Mouse (Mus musculus) 416B (cell line): ENCODE measurements around the gene Gab2.

ENCODE experiments used
- DNase-seq: peaks from one replicate; pipeline ENCODE4 v3.0.0; 2011; ENCODE audit warnings: low read depth

Gab2 gene

GRCm38 (mm10) chr7:97346111-97346821 is 264.9 kb downstream of the Gab2 start:
- no peak for DNase-seq

GRCm38 (mm10) chr7:97346822-97347166 is 265.4 kb downstream of the Gab2 start:
- DNase-seq = no peak

- no peak for DNase-seq
Observed at GRCm38 (mm10) chr7:97347464-97347863, 266.1 kb downstream of the Gab2 start.

GRCm38 (mm10) chr7:97348318-97348717 is 266.9 kb downstream of the Gab2 start:
- no peak for DNase-seq

GRCm38 (mm10) chr7:97348836-97349235 is 267.4 kb downstream of the Gab2 start:
- no peak for DNase-seq

- no peak for DNase-seq
Observed at GRCm38 (mm10) chr7:97349438-97349837, 268.1 kb downstream of the Gab2 start.

GRCm38 (mm10) chr7:97350891-97351290 is 269.5 kb downstream of the Gab2 start:
- no peak for DNase-seq

GRCm38 (mm10) chr7:97351792-97352513 is 270.6 kb downstream of the Gab2 start:
- DNase-seq = no peak

GRCm38 (mm10) chr7:97353356-97353755 is 272.0 kb downstream of the Gab2 start:
- DNase-seq = no peak

- DNase-seq = peak; percentile 51
Observed at GRCm38 (mm10) chr7:97355068-97355841, 273.9 kb downstream of the Gab2 start.

- no peak for DNase-seq
Observed at GRCm38 (mm10) chr7:97356253-97356652, 274.9 kb downstream of the Gab2 start.

- DNase-seq = no peak
Observed at GRCm38 (mm10) chr7:97356875-97357276, 275.5 kb downstream of the Gab2 start.

- no peak for DNase-seq
Observed at GRCm38 (mm10) chr7:97357840-97358239, 276.5 kb downstream of the Gab2 start.

- DNase-seq = no peak
Observed at GRCm38 (mm10) chr7:97358347-97358746, 277.0 kb downstream of the Gab2 start.
